Mouse (Mus musculus): ENCODE data around the gene Axl. TPM values are rescaled to one million over a fixed set of nuclear protein-coding genes. Genes with fewer than 3 reads are reported as not detected.

Axl gene
- total RNA-seq, 1 experiment = 56.5 TPM

GRCm38 (mm10) chr7:25738277-25738676, 50.2 kb downstream of the Axl start:
- peaks cover 56% of the 10 kb centered on the region for H3K36me3 ChIP-seq (ENCODE audit: control insufficient read depth, insufficient read depth, low read length, poor library complexity, severe bottlenecking)
- in situ Hi-C loops (cut with MboI; ENCODE audit: low sequenced_read_pairs in 2 of 2, unreplicated experiment in 2 of 2) = no loop called here

GRCm38 (mm10) chr7:25736920-25737319, 51.6 kb downstream of the Axl start:
- TF ChIP-seq HCFC1 (IDR thresholded peaks at IDR 0.05; ENCODE audit: borderline replicate concordance, insufficient read depth, low read length) (no peak), MAFK (IDR thresholded peaks at IDR 0.05; ENCODE audit: insufficient read depth, low read depth, low read length) (no peak), ZC3H11A (IDR thresholded peaks at IDR 0.05; ENCODE audit: borderline replicate concordance, low read depth, low read length) (no peak), CHD2 (IDR thresholded peaks at IDR 0.05; ENCODE audit: low read depth, low read length) (no peak), ZNF384 (IDR thresholded peaks at IDR 0.05; ENCODE audit: low read depth, low read length) (no peak)
- in situ Hi-C loops (cut with MboI; ENCODE audit: low sequenced_read_pairs in 2 of 2, unreplicated experiment in 2 of 2) = no loop called here
- Histone ChIP-seq H3K27ac (ENCODE audit: insufficient read depth, low read depth, low read length, poor library complexity, severe bottlenecking) (no peak overlapping the region), H3K4me1 (ENCODE audit: control insufficient read depth in 2 of 2, insufficient read depth in 2 of 2, low read length in 2 of 2, poor library complexity in 1 of 2) (no peaks in the 10 kb centered on the region; a peak in 1 of 4 replicates), H3K9me3 (ENCODE audit: control insufficient read depth, insufficient read depth, low read depth, low read length) (no peaks in the 10 kb centered on the region), H3K36me3 (ENCODE audit: control insufficient read depth, insufficient read depth, low read length, poor library complexity, severe bottlenecking) (peaks cover 58% of the 10 kb centered on the region), H3K9ac (ENCODE audit: insufficient read depth, low read depth, low read length, poor library complexity, severe bottlenecking) (no peak overlapping the region), H3K4me3 (ENCODE audit: insufficient read depth in 1 of 2, low read depth in 1 of 2, low read length in 2 of 2, poor library complexity in 1 of 2, severe bottlenecking in 1 of 2) (no peak overlapping the region)
- no peak for DNase-seq (ENCODE audit: low read depth, low spot score)

More at GRCm38 (mm10) chr7:25738277-25738676, 50.2 kb downstream of the Axl start:
- no peak for TF ChIP-seq CHD2 (IDR thresholded peaks at IDR 0.05; ENCODE audit: low read depth, low read length)
- no peak for TF ChIP-seq ZNF384 (IDR thresholded peaks at IDR 0.05; ENCODE audit: low read depth, low read length)
- no peak for TF ChIP-seq HCFC1 (IDR thresholded peaks at IDR 0.05; ENCODE audit: borderline replicate concordance, insufficient read depth, low read length)
- TF ChIP-seq MAFK (IDR thresholded peaks at IDR 0.05; ENCODE audit: insufficient read depth, low read depth, low read length) = no peak
- TF ChIP-seq ZC3H11A (IDR thresholded peaks at IDR 0.05; ENCODE audit: borderline replicate concordance, low read depth, low read length) = no peak
- DNase-seq (ENCODE audit: low read depth, low spot score) = no peak
- Histone ChIP-seq H3K4me1 (ENCODE audit: control insufficient read depth in 2 of 2, insufficient read depth in 2 of 2, low read length in 2 of 2, poor library complexity in 1 of 2) (no peaks in the 10 kb centered on the region), H3K9ac (ENCODE audit: insufficient read depth, low read depth, low read length, poor library complexity, severe bottlenecking) (no peak overlapping the region), H3K9me3 (ENCODE audit: control insufficient read depth, insufficient read depth, low read depth, low read length) (no peaks in the 10 kb centered on the region), H3K4me3 (ENCODE audit: insufficient read depth in 1 of 2, low read depth in 1 of 2, low read length in 2 of 2, poor library complexity in 1 of 2, severe bottlenecking in 1 of 2) (no peak overlapping the region), H3K27ac (ENCODE audit: insufficient read depth, low read depth, low read length, poor library complexity, severe bottlenecking) (no peak overlapping the region)

DNA sequence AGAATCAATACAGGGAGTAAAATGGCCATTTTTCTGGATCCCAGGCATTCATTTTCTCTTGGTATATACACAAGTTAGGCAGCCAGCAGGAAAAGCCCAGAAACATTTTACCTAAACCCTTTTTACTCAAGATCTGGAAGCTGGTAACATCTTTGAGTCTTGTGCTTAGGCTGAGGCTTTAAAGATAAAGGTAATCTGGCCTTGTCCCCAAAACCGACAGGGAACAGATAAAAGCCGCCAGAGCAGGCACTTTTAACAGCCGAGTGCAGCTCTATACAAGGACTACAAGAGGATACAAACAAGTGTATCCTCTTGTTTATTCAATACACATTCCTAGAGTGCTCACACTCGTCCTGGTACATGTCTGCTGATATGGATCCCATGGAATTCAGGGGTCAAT, 53.5 kb downstream of the Axl start:
- H3K27ac ChIP-seq (ENCODE audit: insufficient read depth, low read depth, low read length, poor library complexity, severe bottlenecking) = no peak overlapping the region
- H3K4me1 ChIP-seq (ENCODE audit: control insufficient read depth in 2 of 2, insufficient read depth in 2 of 2, low read length in 2 of 2, poor library complexity in 1 of 2) = no peaks in the 10 kb centered on the region; a peak in 1 of 4 replicates
- H3K4me3 ChIP-seq (ENCODE audit: insufficient read depth in 1 of 2, low read depth in 1 of 2, low read length in 2 of 2, poor library complexity in 1 of 2, severe bottlenecking in 1 of 2) = no peak overlapping the region
- peaks cover 59% of the 10 kb centered on the region for H3K36me3 ChIP-seq (ENCODE audit: control insufficient read depth, insufficient read depth, low read length, poor library complexity, severe bottlenecking)
- no peak overlapping the region for H3K9ac ChIP-seq (ENCODE audit: insufficient read depth, low read depth, low read length, poor library complexity, severe bottlenecking)
- H3K9me3 ChIP-seq (ENCODE audit: control insufficient read depth, insufficient read depth, low read depth, low read length) = no peaks in the 10 kb centered on the region
- no peak for TF ChIP-seq ZC3H11A (IDR thresholded peaks at IDR 0.05; ENCODE audit: borderline replicate concordance, low read depth, low read length)
- TF ChIP-seq ZNF384 (IDR thresholded peaks at IDR 0.05; ENCODE audit: low read depth, low read length) = no peak
- no peak for TF ChIP-seq HCFC1 (IDR thresholded peaks at IDR 0.05; ENCODE audit: borderline replicate concordance, insufficient read depth, low read length)
- no peak for TF ChIP-seq CHD2 (IDR thresholded peaks at IDR 0.05; ENCODE audit: low read depth, low read length)
- no peak for TF ChIP-seq MAFK (IDR thresholded peaks at IDR 0.05; ENCODE audit: insufficient read depth, low read depth, low read length)
- in situ Hi-C loops (cut with MboI; ENCODE audit: low sequenced_read_pairs in 2 of 2, unreplicated experiment in 2 of 2) = no loop called here
- no peak for DNase-seq (ENCODE audit: low read depth, low spot score)

GRCm38 (mm10) chr7:25731294-25732055, 57.0 kb downstream of the Axl start:
- TF ChIP-seq ZNF384 (IDR thresholded peaks at IDR 0.05; ENCODE audit: low read depth, low read length) (no peak), MAFK (IDR thresholded peaks at IDR 0.05; ENCODE audit: insufficient read depth, low read depth, low read length) (no peak), CHD2 (IDR thresholded peaks at IDR 0.05; ENCODE audit: low read depth, low read length) (no peak), ZC3H11A (IDR thresholded peaks at IDR 0.05; ENCODE audit: borderline replicate concordance, low read depth, low read length) (no peak), HCFC1 (IDR thresholded peaks at IDR 0.05; ENCODE audit: borderline replicate concordance, insufficient read depth, low read length) (no peak)
- Histone ChIP-seq H3K36me3 (ENCODE audit: control insufficient read depth, insufficient read depth, low read length, poor library complexity, severe bottlenecking) (peaks cover 72% of the 10 kb centered on the region), H3K4me3 (ENCODE audit: insufficient read depth in 1 of 2, low read depth in 1 of 2, low read length in 2 of 2, poor library complexity in 1 of 2, severe bottlenecking in 1 of 2) (no peak overlapping the region), H3K27ac (ENCODE audit: insufficient read depth, low read depth, low read length, poor library complexity, severe bottlenecking) (no peak overlapping the region), H3K9me3 (ENCODE audit: control insufficient read depth, insufficient read depth, low read depth, low read length) (no peaks in the 10 kb centered on the region), H3K4me1 (ENCODE audit: control insufficient read depth in 2 of 2, insufficient read depth in 2 of 2, low read length in 2 of 2, poor library complexity in 1 of 2) (no peaks in the 10 kb centered on the region; a peak in 1 of 4 replicates), H3K9ac (ENCODE audit: insufficient read depth, low read depth, low read length, poor library complexity, severe bottlenecking) (no peak overlapping the region)
- no peak for DNase-seq (ENCODE audit: low read depth, low spot score)
- in situ Hi-C loops (cut with MboI; ENCODE audit: low sequenced_read_pairs in 2 of 2, unreplicated experiment in 2 of 2) = no loop called here
